Mouse (Mus musculus) lung, embryonic 16.5 days (tissue): ENCODE data around the gene Foxc1. TPM values are rescaled to one million over a fixed set of nuclear protein-coding genes. Genes with fewer than 3 reads are reported as not detected.
A peak's percentile ranks its signal among the peaks of the same experiment; 100 is the strongest.

Source experiments
- ATAC-seq: fragments of 200-750 bp; cut with Nextera tagmentation; 2 replicates; pipeline ENCODE4 v1.8.0; 2017; ENCODE audit warnings: low read depth, mild to moderate bottlenecking, moderate library complexity
- H3K27ac ChIP-seq: fragments of 300-500 bp; sonication (generic); 2 replicates; pipeline ENCODE4 v1.5.1; 2014; ENCODE audit warnings: mild to moderate bottlenecking, control low read depth, low read length
- H3K27me3 ChIP-seq: fragments of 300-500 bp; sonication (generic); 2 replicates; pipeline ENCODE4 v1.6.1; 2014; ENCODE audit warnings: low read depth, low read length, mixed read lengths; ENCODE audit not compliant: control insufficient read depth, insufficient read depth
- H3K36me3 ChIP-seq: fragments of 300-500 bp; sonication (generic); 2 replicates; pipeline ENCODE4 v1.6.1; 2014; ENCODE audit warnings: low read length; ENCODE audit not compliant: control insufficient read depth, insufficient read depth
- H3K4me1 ChIP-seq: fragments of 300-500 bp; sonication (generic); replicated peaks from 2 replicates; pipeline ENCODE4 v1.6.1; 2014; ENCODE audit warnings: low read length, mixed read lengths; ENCODE audit not compliant: control insufficient read depth, insufficient read depth
- H3K4me2 ChIP-seq: fragments of 300-500 bp; sonication (generic); 2 replicates; pipeline ENCODE4 v1.6.1; 2014; ENCODE audit warnings: low read depth, low read length, control low read depth
- H3K4me3 ChIP-seq: fragments of 300-500 bp; sonication (generic); 2 replicates; pipeline ENCODE4 v1.5.1; 2014; ENCODE audit warnings: mild to moderate bottlenecking, low read length, control low read depth
- H3K9ac ChIP-seq: fragments of 300-500 bp; sonication (generic); 2 replicates; pipeline ENCODE4 v1.6.1; 2014; ENCODE audit warnings: low read length, control low read depth
- H3K9me3 ChIP-seq: fragments of 300-500 bp; sonication (generic); 2 replicates; pipeline ENCODE4 v1.6.1; 2016; ENCODE audit warnings: low read length; ENCODE audit not compliant: control insufficient read depth
- WGBS: fragments of 180-500 bp; shearing (Covaris S2); extraction: QIAGEN DNeasy Blood & Tissue Kit; methylation state at CpG from one replicate; pipeline ENCODE4 v1.1.7; 2014; 5-methylcytosine and 5-hydroxymethylcytosine counted together
- polyA plus RNA-seq: library from polyadenylated mRNA; unstranded; fragments of >200 nt; fragmentation: Nextera tagmentation; extraction: Ambion mirVana; gene quantifications from 2 replicates; pipeline ENCODE4 v1.2.1, GENCODE M21; 2015

The Foxc1 gene
- polyA plus RNA-seq, 1 experiment from 2014 or later = 0.24 TPM

DNA sequence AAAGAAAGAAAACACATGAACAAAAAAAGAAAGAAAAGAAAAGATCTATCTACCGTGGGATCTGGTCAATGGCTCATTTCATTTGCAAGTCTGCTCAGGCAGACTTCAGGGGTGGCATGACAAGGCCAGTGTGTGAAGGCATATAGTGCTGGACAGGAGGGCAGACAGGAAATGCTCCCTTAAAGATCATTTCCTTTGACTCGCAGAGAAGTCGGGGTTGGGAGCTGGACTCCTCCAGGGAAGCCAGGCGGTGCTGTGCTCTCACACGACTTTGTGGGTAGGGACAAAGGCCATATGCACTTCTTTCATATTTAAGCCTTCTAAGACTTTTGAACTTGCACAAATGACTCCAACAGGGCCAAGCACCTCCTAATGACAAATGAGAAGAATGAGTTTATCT is 16.9 kb downstream of the Foxc1 start:
- no peak overlapping the region for H3K27ac ChIP-seq
- H3K9me3 ChIP-seq = no peaks in the 10 kb centered on the region
- H3K4me3 ChIP-seq = no peak overlapping the region
- H3K27me3 ChIP-seq = peaks cover 30% of the 10 kb centered on the region
- peaks cover 7% of the 10 kb centered on the region for H3K4me1 ChIP-seq
- WGBS = 36% methylated on average over 5 of the region's 5 CpGs
- no peak overlapping the region for H3K4me2 ChIP-seq
- no peaks in the 10 kb centered on the region for H3K36me3 ChIP-seq
- no peak for ATAC-seq
- no peak overlapping the region for H3K9ac ChIP-seq

DNA sequence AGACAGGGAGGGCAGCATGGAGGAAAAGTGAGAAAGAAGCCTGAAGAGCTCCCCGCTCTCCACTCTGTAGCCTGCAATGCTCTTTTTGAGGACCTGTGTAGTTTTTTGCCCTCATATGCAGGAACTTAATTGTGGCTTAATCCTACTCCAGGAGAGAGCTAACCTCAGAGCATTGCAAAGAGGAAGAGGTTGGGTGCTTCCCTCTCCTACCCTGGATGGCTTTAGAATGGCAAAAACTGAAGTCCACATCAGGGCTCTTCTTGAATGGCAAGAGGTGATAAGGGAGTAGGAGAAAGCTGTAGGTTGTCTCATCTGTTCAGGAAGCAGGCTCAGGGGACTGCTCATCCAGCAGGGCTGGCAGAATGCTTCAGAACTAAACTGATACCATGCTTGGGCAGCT is 18.7 kb downstream of the Foxc1 start:
- no peak for ATAC-seq

DNA sequence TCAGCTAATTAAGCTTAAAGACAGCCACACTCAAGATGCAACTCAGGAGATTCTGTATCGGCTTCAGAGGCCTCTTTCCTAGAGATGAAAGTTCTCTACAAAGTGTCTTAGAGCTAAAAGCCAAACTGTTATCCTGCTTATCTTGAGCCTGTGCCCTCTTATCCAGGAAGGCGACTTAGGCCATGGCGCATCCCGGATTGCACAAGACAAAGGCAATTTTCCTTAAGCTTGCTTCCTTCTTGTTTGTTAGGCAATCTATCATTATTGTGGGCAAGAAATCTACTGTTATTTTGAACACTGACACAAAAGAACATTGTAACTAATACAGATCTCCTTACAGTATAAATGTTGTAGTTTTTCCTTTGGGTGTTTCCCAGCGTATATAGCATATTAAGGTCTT is 20.7 kb downstream of the Foxc1 start:
- 72% methylated on average over 5 of the region's 5 CpGs for WGBS
- H3K27ac ChIP-seq = no peak overlapping the region
- ATAC-seq = no peak
- peaks cover 2% of the 10 kb centered on the region; the same call in 1 of the 2 replicates for H3K4me1 ChIP-seq
- no peaks in the 10 kb centered on the region for H3K36me3 ChIP-seq
- H3K4me2 ChIP-seq = no peak overlapping the region
- no peak overlapping the region for H3K9ac ChIP-seq
- H3K4me3 ChIP-seq = no peak overlapping the region
- H3K9me3 ChIP-seq = no peaks in the 10 kb centered on the region
- H3K27me3 ChIP-seq = peaks cover 12% of the 10 kb centered on the region

More for the DNA sequence above, 18.7 kb downstream of the Foxc1 start:
- 90% methylated on average over 1 of the region's 1 CpGs for WGBS
- peaks cover 9% of the 10 kb centered on the region for H3K4me1 ChIP-seq
- H3K4me3 ChIP-seq = no peak overlapping the region
- H3K9ac ChIP-seq = no peak overlapping the region
- H3K27me3 ChIP-seq = peaks cover 12% of the 10 kb centered on the region
- H3K9me3 ChIP-seq = no peaks in the 10 kb centered on the region
- H3K36me3 ChIP-seq = no peaks in the 10 kb centered on the region
- H3K27ac ChIP-seq = no peak overlapping the region
- no peak overlapping the region for H3K4me2 ChIP-seq

DNA sequence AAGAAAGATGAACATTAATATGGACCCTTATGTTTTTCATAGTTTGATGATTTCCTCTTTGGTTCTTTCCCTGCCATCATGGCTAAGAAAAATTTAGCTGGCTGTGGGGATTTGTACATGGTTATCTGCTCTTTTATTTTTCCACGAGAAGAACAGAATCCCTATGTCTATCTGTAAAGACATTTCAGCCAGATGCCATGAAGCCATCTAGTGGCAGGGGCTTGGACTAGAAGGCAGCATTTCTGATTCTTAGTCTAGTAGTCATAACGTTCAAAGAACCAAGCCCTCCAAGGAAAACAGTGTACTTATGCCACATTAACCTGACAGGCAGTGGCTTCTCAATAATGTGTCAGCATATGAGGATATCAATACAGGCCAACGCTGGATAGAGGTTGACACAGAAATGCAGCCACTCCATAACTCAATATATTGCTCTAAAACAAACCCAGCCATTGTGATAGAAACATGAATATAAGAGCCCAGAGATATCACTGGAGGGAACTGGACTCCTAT is 21.4 kb downstream of the Foxc1 start:
- peaks cover 6% of the 10 kb centered on the region for H3K27me3 ChIP-seq
- no peak overlapping the region for H3K9ac ChIP-seq
- H3K4me1 ChIP-seq = peaks cover 2% of the 10 kb centered on the region; the same call in 1 of the 2 replicates
- H3K36me3 ChIP-seq = no peaks in the 10 kb centered on the region
- H3K27ac ChIP-seq = no peak overlapping the region
- no peak overlapping the region for H3K4me2 ChIP-seq
- 38% methylated on average over 3 of the region's 3 CpGs for WGBS
- no peak for ATAC-seq
- H3K4me3 ChIP-seq = no peak overlapping the region
- H3K9me3 ChIP-seq = no peaks in the 10 kb centered on the region

DNA sequence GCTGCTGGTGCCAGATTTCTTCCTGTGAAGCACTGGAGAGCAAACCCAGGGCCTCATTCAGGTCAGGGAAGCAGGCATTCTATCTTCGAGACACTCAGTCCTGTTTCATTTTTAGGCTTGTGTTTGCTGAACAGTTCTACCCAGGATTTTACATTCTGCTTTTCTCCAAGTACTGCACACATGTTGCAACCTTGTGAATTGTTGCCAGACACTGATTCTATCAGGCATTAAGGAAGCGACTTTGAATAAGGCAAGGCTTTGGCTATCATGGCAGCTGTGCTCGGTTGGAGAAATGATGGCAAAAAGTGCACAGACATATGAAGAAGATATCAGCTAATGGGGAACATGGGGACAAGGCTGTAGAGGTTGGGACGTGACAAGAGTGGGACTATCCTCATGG is 22.0 kb downstream of the Foxc1 start:
- peaks cover 5% of the 10 kb centered on the region for H3K27me3 ChIP-seq
- no peak for ATAC-seq
- no peaks in the 10 kb centered on the region for H3K36me3 ChIP-seq
- no peak overlapping the region for H3K4me2 ChIP-seq
- H3K9me3 ChIP-seq = no peaks in the 10 kb centered on the region
- no peak overlapping the region for H3K9ac ChIP-seq
- H3K4me3 ChIP-seq = no peak overlapping the region
- peaks cover 2% of the 10 kb centered on the region; the same call in 1 of the 2 replicates for H3K4me1 ChIP-seq
- H3K27ac ChIP-seq = no peak overlapping the region
- 79% methylated on average over 4 of the region's 4 CpGs for WGBS

DNA sequence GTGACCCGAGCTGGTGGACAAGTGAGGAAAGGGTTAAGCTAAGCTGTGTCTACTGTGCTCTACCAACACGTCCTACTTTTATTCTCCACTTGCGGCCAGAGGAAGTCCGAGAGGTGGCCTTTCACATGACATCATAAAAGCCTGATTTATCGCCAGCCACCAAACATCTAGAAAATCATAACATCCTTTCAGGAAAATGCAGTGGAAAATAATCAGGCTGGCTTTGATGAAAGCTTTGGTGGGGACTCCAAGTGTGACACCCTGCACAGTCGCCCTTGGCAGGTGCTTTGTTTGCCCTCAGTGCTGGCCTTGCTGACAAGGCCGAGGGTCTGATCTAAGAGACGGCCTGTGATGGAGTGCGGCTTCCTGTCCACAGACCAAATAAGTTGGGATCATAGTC is 23.9 kb downstream of the Foxc1 start:
- 28% methylated on average over 9 of the region's 9 CpGs for WGBS
- ATAC-seq = peak; percentile 70
- peaks cover 7% of the 10 kb centered on the region for H3K27me3 ChIP-seq
- H3K4me1 ChIP-seq = peaks cover 2% of the 10 kb centered on the region; the same call in 1 of the 2 replicates
- H3K4me2 ChIP-seq = no peak overlapping the region
- no peak overlapping the region for H3K27ac ChIP-seq
- no peak overlapping the region for H3K9ac ChIP-seq
- H3K36me3 ChIP-seq = no peaks in the 10 kb centered on the region
- H3K9me3 ChIP-seq = no peaks in the 10 kb centered on the region
- H3K4me3 ChIP-seq = no peak overlapping the region

DNA sequence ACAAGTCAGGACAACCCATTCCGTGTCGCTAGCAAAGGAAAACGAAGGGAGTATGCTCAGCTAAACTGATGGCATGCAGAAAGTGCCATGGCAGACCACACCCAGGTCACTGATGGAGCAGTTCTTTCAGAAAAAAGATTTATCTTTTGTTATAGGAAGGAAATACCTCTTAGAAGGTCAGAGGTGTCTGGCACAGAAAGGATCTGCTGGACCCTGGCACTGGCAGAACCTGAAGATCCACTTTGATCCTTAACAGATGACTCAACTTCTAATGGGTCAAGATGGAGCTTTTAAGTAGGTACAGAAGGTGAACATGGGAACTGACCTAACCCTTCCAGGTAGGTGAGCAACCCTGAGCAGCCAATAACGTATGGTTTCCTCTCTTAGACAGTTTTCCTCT is 29.4 kb downstream of the Foxc1 start:
- Histone ChIP-seq H3K4me1 (no peaks in the 10 kb centered on the region), H3K27me3 (peaks cover 3% of the 10 kb centered on the region; the same call in 1 of the 2 replicates), H3K9ac (no peak overlapping the region), H3K9me3 (no peaks in the 10 kb centered on the region), H3K36me3 (no peaks in the 10 kb centered on the region), H3K4me3 (no peak overlapping the region), H3K4me2 (no peak overlapping the region), H3K27ac (no peak overlapping the region)
- 64% methylated on average over 4 of the region's 4 CpGs for WGBS
- ATAC-seq = no peak

DNA sequence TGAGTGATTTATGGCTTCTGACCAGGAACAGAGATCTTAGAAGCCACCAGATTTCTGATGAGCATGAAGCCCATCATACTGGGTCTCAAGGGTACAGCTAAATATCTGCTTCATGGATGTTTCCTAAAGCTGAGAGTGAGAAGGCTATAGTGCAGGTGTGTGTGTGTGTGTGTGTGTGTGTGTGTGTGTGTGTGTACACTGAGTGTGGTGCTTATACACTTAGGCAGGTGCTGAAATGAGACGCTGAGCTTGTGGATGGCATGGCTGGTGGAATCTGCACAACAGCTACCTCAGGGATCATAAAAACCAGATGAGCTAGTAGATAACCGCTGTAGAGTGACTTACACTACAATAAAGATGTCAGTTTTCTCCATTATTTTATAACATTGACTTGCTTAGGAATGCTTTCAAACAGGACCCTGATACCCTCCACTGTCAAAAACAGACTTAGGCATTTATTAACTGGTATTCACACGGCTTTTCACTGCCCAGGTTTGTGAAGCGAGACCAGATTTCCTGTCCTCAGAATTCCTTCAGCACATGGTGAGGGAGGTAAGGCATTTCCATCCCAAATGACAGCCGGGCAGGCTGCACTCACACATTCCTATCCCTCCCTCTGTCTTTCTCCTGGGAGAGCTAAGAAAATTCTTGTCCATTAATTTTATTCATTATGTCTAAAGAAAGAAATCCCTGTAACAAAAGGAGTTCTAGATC is 43.0 kb downstream of the Foxc1 start:
- H3K4me3 ChIP-seq = no peak overlapping the region
- H3K9me3 ChIP-seq = no peaks in the 10 kb centered on the region
- ATAC-seq = no peak
- H3K4me1 ChIP-seq = no peaks in the 10 kb centered on the region
- no peaks in the 10 kb centered on the region for H3K27me3 ChIP-seq
- no peak overlapping the region for H3K4me2 ChIP-seq
- 50% methylated on average over 5 of the region's 5 CpGs for WGBS
- no peak overlapping the region for H3K27ac ChIP-seq
- H3K36me3 ChIP-seq = no peaks in the 10 kb centered on the region
- no peak overlapping the region for H3K9ac ChIP-seq

DNA sequence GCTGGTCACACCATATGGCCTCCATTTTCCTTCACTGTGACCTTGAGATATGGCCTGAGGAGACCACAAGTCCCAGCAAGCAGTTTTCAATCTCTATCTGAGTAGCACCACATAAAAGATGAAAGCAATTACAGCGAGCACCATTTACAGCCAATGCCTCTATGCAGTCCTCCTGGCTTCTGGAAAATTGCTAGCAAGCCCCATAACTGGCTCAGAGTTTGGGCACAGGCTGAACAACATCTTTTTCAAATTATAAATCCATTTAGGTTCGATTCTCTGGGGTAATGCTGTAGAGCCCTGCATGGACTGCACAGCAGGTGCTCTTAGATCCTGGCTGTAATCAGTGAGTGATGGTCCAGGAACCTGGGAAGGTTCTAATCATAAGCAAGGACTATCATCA is 47.1 kb downstream of the Foxc1 start:
- Histone ChIP-seq H3K27me3 (no peaks in the 10 kb centered on the region), H3K4me2 (no peak overlapping the region), H3K9ac (no peak overlapping the region), H3K4me1 (no peaks in the 10 kb centered on the region), H3K4me3 (no peak overlapping the region), H3K36me3 (no peaks in the 10 kb centered on the region), H3K9me3 (no peaks in the 10 kb centered on the region), H3K27ac (no peak overlapping the region)
- no peak for ATAC-seq
- 45% methylated on average over 2 of the region's 2 CpGs for WGBS
